Mouse (Mus musculus) CH12.LX (cell line): Measurements from ENCODE around the gene Aaas.

Source experiments
- BHLHE40 ChIP-seq: IDR thresholded peaks from 2 replicates; pipeline ENCODE4 v1.6.1; 2011; ENCODE audit warnings: mild to moderate bottlenecking, low read depth, low read length, improper control_type of control experiment
- CTCF ChIP-seq, 2 experiments: IDR thresholded peaks in 1 of 2; conservative IDR thresholded peaks in 1 of 2; 2 replicates each; pipeline ENCODE4 v1.5.1; 2011 to 2012; ENCODE audit warnings: low read depth in 2 of 2, low read length in 2 of 2, improper control_type of control experiment in 1 of 2, inconsistent platforms in 1 of 2, mild to moderate bottlenecking in 1 of 2, moderate library complexity in 1 of 2
- IRF4 ChIP-seq: IDR thresholded peaks from 2 replicates; pipeline ENCODE4 v1.6.1; 2014; ENCODE audit warnings: low read depth, mild to moderate bottlenecking, inconsistent platforms, low read length, improper control_type of control experiment
- KAT2A ChIP-seq: IDR thresholded peaks from 2 replicates; pipeline ENCODE4 v1.6.1; 2012; ENCODE audit warnings: low read length, improper control_type of control experiment, inconsistent platforms; ENCODE audit not compliant: insufficient replicate concordance

DNA sequence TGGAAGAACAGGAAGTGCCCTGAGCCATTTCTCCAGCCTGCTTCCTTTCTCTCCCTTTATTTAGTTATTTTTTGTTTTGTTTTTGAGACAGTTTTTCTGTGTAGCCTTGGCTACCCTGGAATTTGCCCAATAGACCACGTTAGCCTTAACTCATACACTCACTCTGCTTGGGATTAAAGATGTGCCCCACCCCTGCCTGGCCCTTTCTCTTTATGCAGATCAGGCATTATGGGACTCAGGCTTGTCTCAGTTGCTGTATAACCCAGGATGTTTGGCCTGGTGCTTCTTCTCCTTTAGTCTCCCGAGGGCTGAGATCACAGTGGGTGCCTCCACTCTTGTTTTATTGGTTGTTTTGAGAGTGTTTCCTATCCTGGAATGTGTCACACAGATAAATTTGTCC, 41.9 kb upstream of the Aaas start:
- no peak for TF ChIP-seq KAT2A
- no peak for TF ChIP-seq IRF4
- TF ChIP-seq CTCF (conservative IDR thresholded peaks at IDR 0.05 in 1 of 2, IDR thresholded peaks at IDR 0.05 in 1 of 2; ENCODE audit: low read depth in 2 of 2, low read length in 2 of 2) = no peak
- TF ChIP-seq BHLHE40 = no peak
